Mouse (Mus musculus): Measurements from ENCODE around the gene Atp10a. TPM values are rescaled to one million over a fixed set of nuclear protein-coding genes. Genes with fewer than 3 reads are reported as not detected.

Gene Atp10a
- 5.0 to 11.1 TPM (median 5.7 TPM) in 3 replicates for total RNA-seq (2017)

DNA sequence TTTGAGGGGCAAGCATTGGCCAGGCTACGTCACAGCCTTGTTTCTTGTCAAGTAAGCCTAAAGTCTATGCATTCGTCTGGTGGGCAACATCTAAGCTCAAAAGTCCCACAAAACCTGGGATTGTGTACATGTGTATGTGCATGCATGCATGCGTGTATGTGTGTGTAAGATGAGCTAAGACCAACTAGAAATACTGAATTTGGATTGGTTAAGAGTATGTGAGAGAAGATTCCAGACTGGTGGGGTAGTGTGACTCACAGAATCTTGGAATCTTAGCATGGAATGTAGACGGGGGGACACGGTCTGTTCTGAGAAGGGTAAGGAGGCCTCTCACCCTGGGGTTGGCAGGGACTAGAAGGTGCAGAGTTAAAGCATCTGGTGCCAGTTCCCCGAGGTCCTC, at the start of gene Atp10a:
Atp10a (plus strand) TSS at position 301 of the 400 bp plus-strand sequence.
- no peak for ATAC-seq (replicated peaks; ENCODE audit: insufficient number of reproducible peaks, low FRiP score, low TSS enrichment, poor library complexity, severe bottlenecking)

- no peak for ATAC-seq (replicated peaks; ENCODE audit: insufficient number of reproducible peaks, low FRiP score, low TSS enrichment, poor library complexity, severe bottlenecking)
These were observed 37.9 kb upstream of the Atp10a start for GRCm38 (mm10) chr7:58618048-58618447.

DNA sequence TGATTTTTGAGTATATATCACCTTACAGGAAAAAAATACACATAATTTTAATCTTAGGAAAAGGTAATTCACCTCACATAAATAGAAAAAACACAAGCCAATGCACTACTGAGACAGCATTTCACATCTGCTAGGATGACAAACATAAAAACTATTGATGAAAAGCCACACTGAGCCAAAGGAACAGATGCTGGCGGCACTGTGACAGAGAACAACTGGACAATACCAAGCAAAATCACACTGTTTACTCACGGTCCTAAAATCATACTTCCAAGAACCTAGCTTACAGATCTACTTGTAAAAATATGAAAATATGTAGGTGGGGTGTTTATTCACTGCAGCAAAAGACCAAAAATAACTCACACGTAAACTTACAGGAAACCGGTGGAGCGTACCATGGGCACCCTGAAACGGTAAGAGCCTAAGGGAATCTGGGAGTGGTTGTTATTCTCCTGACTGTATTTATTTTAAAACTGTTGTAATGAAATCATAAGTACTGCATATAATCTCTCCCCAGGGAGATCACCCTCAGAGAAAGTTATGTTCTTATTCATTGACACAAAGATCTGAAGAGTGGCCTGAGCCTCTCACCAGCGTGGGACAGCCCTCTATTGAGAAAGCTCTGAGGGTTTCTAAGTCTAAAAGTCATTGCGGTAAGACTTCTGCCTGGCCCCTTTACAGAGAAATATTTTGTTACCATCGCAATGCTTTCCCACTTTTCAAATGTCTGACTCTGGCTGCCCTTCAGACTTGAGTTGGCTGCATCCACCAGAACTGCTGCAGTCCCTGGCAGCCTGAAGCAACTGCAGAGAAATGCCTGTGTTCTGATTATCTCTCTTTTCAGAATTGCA, 29.4 kb upstream of the Atp10a start:
- ATAC-seq (replicated peaks; ENCODE audit: insufficient number of reproducible peaks, low FRiP score, low TSS enrichment, poor library complexity, severe bottlenecking): 0 out of 2 replicates have a peak, but pooled peaks have one; percentile 43

DNA sequence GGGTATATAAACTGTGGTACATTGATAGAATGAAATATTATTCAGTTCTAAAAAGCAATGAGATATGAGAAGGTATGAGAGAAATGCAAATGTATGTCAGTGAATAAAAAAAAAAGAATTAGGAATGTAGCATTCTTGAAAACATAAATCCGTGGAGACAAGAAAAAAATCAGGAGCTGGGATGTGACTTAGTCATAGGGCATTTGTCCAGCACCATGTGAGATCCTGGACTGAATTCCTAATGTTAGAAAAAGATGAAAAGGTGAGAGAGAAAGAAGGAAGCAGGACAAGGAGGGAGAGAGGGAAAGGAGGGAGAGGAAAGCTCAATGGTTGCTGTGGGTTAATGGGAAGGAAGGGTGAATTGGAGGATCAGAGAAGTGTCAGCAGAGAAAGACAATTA, 28.6 kb upstream of the Atp10a start:
- ATAC-seq (replicated peaks; ENCODE audit: insufficient number of reproducible peaks, low FRiP score, low TSS enrichment, poor library complexity, severe bottlenecking): no peak

DNA sequence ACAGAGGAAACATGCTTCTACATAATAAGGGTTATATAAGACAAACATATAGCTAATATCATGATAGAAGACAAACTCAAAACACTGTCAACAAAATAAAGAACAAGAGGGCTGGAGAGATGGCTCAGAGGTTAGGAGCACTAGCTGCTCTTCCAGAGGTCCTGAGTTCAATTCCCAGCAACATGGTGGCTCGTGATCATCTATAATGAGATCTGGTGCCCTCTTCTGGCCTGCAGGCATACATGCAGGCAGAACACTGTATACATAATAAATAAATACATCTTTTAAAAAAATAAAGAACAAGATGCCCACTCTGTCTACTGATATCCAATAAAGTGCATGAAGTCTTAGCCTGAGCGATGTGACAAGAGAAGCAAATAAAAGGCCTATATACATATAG, 26.7 kb upstream of the Atp10a start:
- no peak for ATAC-seq (replicated peaks; ENCODE audit: insufficient number of reproducible peaks, low FRiP score, low TSS enrichment, poor library complexity, severe bottlenecking)

DNA sequence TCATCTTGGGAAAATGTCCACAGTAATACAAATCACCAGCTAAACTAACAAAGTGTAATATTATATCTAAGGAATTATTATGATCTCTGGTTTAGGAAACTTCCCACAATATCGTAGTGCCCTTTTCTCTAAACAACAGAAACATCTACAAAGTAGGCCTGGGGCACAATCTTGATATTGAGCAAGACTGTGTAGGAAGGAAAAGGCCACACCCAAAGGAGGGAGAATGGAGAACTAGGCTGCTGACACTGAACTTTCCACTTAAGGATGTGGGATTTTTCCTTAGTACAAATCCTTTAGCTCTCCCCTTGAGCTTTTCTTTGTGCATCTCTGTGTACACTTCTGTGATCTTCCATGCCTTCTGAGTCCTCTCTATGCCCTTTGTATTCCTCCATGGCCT, 22.3 kb upstream of the Atp10a start:
- no peak for ATAC-seq (replicated peaks; ENCODE audit: insufficient number of reproducible peaks, low FRiP score, low TSS enrichment, poor library complexity, severe bottlenecking)

GRCm38 (mm10) chr7:58639676-58640075, 16.3 kb upstream of the Atp10a start:
- no peak for ATAC-seq (replicated peaks; ENCODE audit: insufficient number of reproducible peaks, low FRiP score, low TSS enrichment, poor library complexity, severe bottlenecking)

- no peak for ATAC-seq (replicated peaks; ENCODE audit: insufficient number of reproducible peaks, low FRiP score, low TSS enrichment, poor library complexity, severe bottlenecking)
These were observed 15.5 kb upstream of the Atp10a start for GRCm38 (mm10) chr7:58640456-58640855.

DNA sequence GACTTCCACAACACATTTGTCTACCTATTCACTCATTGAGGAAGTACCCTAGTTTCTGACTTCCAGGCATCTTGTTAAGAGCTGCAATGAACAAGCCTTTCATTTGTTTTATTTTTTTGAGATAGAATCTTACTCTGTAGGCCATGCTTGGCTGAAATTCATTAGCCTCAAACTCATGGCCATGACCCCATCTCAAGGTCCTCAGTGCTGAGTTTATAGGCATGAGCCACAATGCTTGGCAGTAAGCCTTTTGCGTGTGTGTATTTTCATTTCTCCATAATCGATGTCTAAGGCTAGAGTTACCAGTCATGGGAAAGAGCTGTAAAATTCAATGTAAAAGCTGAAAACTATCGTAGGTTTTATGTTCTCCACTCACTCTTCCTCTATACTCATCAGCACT, 14.1 kb upstream of the Atp10a start:
- no peak for ATAC-seq (replicated peaks; ENCODE audit: insufficient number of reproducible peaks, low FRiP score, low TSS enrichment, poor library complexity, severe bottlenecking)

DNA sequence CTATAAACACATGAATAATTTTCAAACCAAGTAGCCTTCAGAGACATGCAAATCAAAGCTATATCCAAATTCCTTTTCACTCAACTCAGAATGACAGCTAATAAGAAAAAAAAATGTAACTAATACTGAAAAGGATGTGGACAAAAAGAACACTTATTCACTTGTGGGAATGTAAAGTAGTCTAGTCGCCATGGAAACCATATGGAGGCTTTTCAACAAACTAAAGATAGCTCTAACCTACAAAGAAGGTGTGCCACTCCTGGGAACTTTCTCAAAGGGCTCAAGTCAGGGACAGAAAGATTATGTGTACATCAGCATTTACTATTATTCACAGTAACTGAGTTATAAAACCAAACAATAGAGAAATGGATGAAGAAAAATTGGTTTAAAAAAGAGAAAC, 8.6 kb upstream of the Atp10a start:
- no peak for ATAC-seq (replicated peaks; ENCODE audit: insufficient number of reproducible peaks, low FRiP score, low TSS enrichment, poor library complexity, severe bottlenecking)

DNA sequence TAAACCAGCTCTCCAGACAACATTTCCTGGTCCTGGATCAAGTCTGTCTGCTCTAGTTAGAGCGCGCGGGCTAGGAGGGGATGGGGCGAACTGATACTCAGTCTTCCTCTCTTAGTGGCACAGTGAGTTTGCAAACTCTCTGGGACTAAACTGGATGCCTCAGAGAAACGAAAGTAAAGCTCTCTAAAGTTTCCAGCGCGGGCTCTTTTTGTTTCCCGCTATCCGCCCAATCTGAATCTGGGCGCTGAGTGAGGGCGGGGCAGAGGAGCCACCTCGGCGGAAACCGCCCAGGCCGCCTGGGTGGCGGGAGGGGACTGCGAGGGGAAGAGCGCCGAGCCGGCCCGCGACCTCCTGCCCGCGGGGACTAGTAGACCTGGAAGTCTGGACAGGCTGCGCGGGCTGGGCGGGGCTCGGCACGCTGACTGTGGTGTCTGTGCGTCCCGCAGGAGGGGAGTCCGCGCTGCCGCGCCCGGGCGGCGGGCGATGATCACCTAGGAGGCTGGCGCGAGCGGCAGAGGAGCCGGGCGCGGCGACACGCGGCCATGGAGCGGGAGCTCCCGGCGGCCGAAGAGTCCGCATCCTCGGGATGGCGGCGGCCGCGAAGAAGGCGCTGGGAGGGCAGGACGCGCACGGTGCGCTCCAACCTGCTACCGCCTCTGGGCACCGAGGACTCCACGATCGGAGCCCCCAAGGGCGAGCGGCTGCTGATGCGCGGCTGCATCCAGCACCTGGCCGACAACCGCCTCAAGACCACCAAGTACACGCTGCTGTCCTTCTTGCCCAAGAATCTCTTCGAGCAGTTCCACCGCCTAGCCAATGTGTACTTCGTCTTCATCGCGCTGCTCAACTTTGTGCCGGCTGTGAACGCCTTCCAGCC, 2.2 kb downstream of the Atp10a start:
- ATAC-seq (replicated peaks; ENCODE audit: insufficient number of reproducible peaks, low FRiP score, low TSS enrichment, poor library complexity, severe bottlenecking): peak; percentile 77

DNA sequence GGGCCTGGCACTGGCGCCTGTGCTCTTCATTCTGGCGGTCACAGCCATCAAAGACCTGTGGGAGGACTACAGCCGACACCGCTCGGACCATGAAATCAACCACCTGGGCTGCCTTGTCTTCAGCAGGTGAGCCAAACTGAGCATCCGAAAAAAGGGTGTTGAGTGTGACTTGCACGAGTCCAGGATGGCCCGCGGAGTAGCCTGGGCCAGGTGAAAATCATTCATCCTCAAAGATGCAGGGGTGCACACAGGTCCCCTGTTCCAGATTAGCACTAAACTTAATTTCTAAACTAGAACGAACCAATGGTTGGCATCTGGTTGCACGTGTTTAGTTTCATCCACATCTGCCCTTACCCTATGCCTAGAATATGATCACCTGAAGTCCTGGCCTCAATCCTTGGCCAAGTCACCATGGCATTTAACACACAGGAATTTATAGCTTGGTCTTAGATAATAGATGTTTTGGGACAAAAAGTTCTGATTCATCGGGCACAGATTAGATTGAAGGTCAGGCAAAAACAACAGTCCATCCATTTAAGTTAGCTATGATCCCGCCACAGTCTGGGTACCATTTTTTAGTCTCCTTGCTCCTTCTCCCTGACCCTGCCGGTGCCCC, 2.9 kb downstream of the Atp10a start:
- no peak for ATAC-seq (replicated peaks; ENCODE audit: insufficient number of reproducible peaks, low FRiP score, low TSS enrichment, poor library complexity, severe bottlenecking)

- ATAC-seq (replicated peaks; ENCODE audit: insufficient number of reproducible peaks, low FRiP score, low TSS enrichment, poor library complexity, severe bottlenecking): no peak
These were observed 4.1 kb downstream of the Atp10a start for GRCm38 (mm10) chr7:58660046-58660445.

DNA sequence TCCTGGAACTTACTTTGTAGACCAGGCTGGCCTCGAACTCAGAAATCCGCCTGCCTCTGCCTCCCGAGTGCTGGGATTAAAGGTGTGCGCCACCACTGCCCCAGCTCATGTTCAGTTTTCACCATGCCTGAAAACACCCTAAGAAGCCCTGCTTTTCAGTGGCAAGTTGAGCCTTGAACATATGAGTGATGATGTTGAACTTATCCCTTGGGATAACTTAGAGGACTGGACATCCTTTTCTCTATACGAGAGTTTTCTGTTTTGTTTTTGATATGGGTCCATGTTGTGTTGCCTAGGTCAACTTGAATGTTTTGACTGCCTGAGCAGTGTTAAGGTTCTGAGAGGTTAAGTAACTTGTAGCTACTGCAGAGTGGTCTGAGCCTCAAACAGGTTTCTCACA, 4.7 kb downstream of the Atp10a start:
- no peak for ATAC-seq (replicated peaks; ENCODE audit: insufficient number of reproducible peaks, low FRiP score, low TSS enrichment, poor library complexity, severe bottlenecking)

DNA sequence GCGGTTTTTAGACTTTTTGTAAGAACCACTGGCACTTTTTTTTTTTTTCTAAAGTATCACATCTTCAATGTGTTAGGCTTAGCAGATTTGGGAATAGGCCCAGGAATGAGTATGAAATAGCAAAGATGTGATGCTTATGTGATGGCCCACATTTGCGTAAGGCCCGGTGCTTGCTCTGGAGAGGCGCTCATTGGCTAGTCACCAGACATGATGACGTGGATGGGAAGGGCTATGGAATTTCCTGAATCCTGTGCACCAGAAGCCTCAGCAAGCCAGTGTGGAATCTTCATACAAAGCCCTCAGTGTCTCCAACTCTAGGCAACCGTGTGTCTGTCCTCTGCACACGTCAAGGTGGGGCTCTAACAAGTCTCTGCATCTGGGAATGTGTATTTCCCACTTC, 5.1 kb downstream of the Atp10a start:
- ATAC-seq (replicated peaks; ENCODE audit: insufficient number of reproducible peaks, low FRiP score, low TSS enrichment, poor library complexity, severe bottlenecking): no peak

DNA sequence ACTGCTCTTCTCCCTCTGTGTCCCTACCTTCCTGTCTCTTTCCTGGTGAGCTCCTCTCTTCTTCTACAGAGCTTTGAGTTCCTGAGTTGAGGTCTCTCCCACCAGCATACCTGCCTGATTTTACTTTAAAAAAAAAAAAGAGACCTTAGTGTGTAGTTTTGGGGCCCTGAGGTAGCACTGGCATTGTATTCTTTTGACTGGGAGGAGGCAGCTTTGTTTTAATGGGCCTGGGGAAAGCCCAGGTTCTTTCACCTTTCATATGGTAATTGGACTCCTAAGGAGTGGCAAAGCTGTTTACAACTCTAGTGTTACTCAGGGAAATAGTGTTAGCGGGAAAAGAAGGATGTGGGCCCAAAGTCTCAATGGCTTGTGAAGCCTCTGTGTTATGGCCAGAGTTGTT, 12.7 kb downstream of the Atp10a start:
- ATAC-seq (replicated peaks; ENCODE audit: insufficient number of reproducible peaks, low FRiP score, low TSS enrichment, poor library complexity, severe bottlenecking): no peak

- no peak for ATAC-seq (replicated peaks; ENCODE audit: insufficient number of reproducible peaks, low FRiP score, low TSS enrichment, poor library complexity, severe bottlenecking)
These were observed 20.1 kb downstream of the Atp10a start for GRCm38 (mm10) chr7:58676075-58676474.

- ATAC-seq (replicated peaks; ENCODE audit: insufficient number of reproducible peaks, low FRiP score, low TSS enrichment, poor library complexity, severe bottlenecking): peak; percentile 52
These were observed 21.3 kb downstream of the Atp10a start for GRCm38 (mm10) chr7:58677111-58677805.

- no peak for ATAC-seq (replicated peaks; ENCODE audit: insufficient number of reproducible peaks, low FRiP score, low TSS enrichment, poor library complexity, severe bottlenecking)
These were observed 30.0 kb downstream of the Atp10a start for GRCm38 (mm10) chr7:58685967-58686366.

Measured in monocyte, adult 5-6 weeks (primary cell).